Mouse (Mus musculus) megakaryocyte, embryonic 14.5 days (primary cell): ENCODE measurements at regions not wholly inside any gene's neighbourhood (a gene's known extent, or its start where the extent isn't known, plus 50 kb on each side); places are given as distances from the start of the nearest gene placed in this dataset.

Experiments used
- FLI1 ChIP-seq: IDR thresholded peaks from 2 replicates; pipeline ENCODE4 v1.6.1; 2012; ENCODE audit warnings: low read length, inconsistent platforms, mixed read lengths
- GATA1 ChIP-seq: IDR thresholded peaks from 3 replicates; pipeline ENCODE4 v1.6.1; 2012; ENCODE audit warnings: mixed read lengths, low read length, inconsistent platforms, borderline replicate concordance

DNA sequence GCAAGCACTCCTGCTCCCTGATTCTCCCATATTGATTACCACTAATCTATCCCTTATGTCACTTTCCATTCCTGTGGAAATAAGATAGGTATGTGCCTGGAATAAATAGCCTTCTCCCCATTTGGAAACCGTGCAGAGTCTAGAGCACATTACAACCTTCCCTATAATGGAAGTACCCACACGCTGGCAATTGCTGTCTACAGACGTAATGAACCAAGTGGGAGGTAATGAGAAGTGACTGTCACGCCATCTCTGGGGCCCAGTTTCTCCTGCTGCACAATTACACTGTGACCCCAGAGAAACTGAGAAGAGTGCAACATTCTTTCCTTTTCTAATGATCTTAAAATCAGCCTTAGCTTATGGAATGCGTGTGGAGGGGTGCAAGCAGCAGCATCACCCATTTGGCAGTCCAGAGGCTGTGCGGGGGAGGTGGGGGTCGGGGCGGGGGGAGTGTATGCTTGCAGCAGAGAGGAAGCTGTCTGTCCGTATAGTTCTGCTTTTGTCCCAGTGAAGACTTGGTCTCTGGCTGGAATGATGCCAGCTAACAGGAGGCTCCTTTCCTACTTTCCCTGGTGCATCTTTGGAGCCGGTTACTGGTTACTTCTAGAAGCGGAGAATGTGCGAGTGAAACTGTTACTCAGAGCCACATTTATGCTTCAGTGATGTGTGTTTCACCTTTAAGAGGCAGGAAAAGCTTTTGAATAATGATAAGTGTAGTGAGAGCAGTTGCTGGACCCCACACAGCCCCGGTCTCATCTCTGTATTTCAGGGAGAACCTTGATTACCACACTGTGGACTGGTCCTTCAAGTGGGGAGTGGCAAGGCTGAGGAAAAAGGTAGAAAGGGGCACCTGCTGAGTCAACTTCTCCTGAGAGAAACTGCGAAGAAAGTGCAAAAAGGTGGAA, 209.3 kb upstream of the Tet2 start:
- TF ChIP-seq GATA1 (no peak), FLI1 (no peak)
